Mouse (Mus musculus) olfactory bulb, adult 2 months (tissue): ENCODE data around the gene Pidd1.

Source experiments
- CTCF ChIP-seq: fragments of 200-500 bp; IDR thresholded peaks from 2 replicates; pipeline ENCODE4 v1.5.1; 2012; ENCODE audit warnings: low read depth, mild to moderate bottlenecking, low read length, moderate library complexity; ENCODE audit not compliant: insufficient read depth
- POLR2A ChIP-seq: fragments of 200-500 bp; IDR thresholded peaks from 2 replicates; pipeline ENCODE4 v1.6.1; 2012; ENCODE audit warnings: mild to moderate bottlenecking, low read depth, low read length, moderate library complexity; ENCODE audit not compliant: insufficient read depth

- no peak for TF ChIP-seq CTCF
- TF ChIP-seq POLR2A = no peak
Measured at GRCm38 (mm10) chr7:141456739-141457138, 12.9 kb upstream of the Pidd1 start.
